Mouse (Mus musculus) neural tube, embryonic 15.5 days (tissue): Measurements from ENCODE around the gene Hapln2. TPM values are rescaled to one million over a fixed set of nuclear protein-coding genes. Genes with fewer than 3 reads are reported as not detected.

Experiments used
- ATAC-seq: fragments of 200-750 bp; cut with Nextera tagmentation; 2 replicates; pipeline ENCODE4 v1.8.0; 2017; ENCODE audit warnings: mild to moderate bottlenecking, moderate TSS enrichment, moderate library complexity; ENCODE audit not compliant: low FRiP score
- H3K27ac ChIP-seq: fragments of 300-500 bp; sonication (generic); replicated peaks from 2 replicates; pipeline ENCODE4 v1.5.1; 2015; ENCODE audit warnings: mild to moderate bottlenecking, inconsistent platforms
- H3K27me3 ChIP-seq: fragments of 300-500 bp; sonication (generic); replicated peaks from 2 replicates; pipeline ENCODE4 v1.6.1; 2015; ENCODE audit warnings: inconsistent platforms
- H3K36me3 ChIP-seq: fragments of 300-500 bp; sonication (generic); 2 replicates; pipeline ENCODE4 v1.6.1; 2015; ENCODE audit warnings: inconsistent platforms
- H3K4me1 ChIP-seq: fragments of 300-500 bp; sonication (generic); 2 replicates; pipeline ENCODE4 v1.6.1; 2015; ENCODE audit warnings: inconsistent platforms
- H3K4me2 ChIP-seq: fragments of 300-500 bp; sonication (generic); 2 replicates; pipeline ENCODE4 v1.6.1; 2015; ENCODE audit warnings: inconsistent platforms, mild to moderate bottlenecking, moderate library complexity
- H3K4me3 ChIP-seq: fragments of 300-500 bp; sonication (generic); replicated peaks from 2 replicates; pipeline ENCODE4 v1.5.1; 2015; ENCODE audit warnings: mild to moderate bottlenecking, inconsistent platforms
- H3K9ac ChIP-seq: fragments of 300-500 bp; sonication (generic); replicated peaks from 2 replicates; pipeline ENCODE4 v1.6.1; 2015; ENCODE audit warnings: mild to moderate bottlenecking, inconsistent platforms
- H3K9me3 ChIP-seq: fragments of 300-500 bp; sonication (generic); replicated peaks from 2 replicates; pipeline ENCODE4 v1.6.1; 2016; ENCODE audit warnings: inconsistent platforms
- WGBS: fragments of 180-500 bp; shearing (Covaris S2); methylation state at CpG from one replicate; pipeline ENCODE4 v1.1.7; 2015; ENCODE audit warnings: mixed read lengths; 5-methylcytosine and 5-hydroxymethylcytosine counted together
- polyA plus RNA-seq: library from polyadenylated mRNA; unstranded; fragments of >200 nt; fragmentation: Nextera tagmentation; extraction: Ambion mirVana; gene quantifications from 2 replicates; pipeline ENCODE4 v1.2.1, GENCODE M21; 2015

Gene Hapln2
- polyA plus RNA-seq, 1 experiment from 2014 or later, result 0.90 TPM

DNA sequence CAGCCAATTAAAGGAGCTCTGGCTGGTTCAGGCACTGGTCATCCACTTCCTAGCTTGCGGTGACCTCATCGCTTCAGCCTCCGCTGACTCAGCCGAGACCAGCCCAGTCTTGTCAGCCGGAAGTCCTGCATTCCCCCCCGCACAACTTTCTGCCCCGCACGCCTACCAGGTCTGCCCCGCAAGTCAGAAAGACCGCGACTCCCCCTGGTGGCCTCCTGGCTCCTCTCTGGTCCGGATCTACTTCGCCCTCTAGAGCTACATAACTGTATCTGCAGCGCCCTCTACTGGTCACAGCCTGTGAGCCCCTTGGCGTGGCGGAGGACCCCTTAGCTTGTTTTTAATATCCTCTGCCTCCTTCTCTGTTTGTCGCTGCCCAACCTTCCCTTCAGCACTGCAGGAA is 40.5 kb downstream of the Hapln2 start:
- H3K9ac ChIP-seq, result peak overlapping the region; percentile 48
- H3K27me3 ChIP-seq, result peaks cover 11% of the 10 kb centered on the region
- ATAC-seq, result peak; percentile 80
- H3K4me1 ChIP-seq, result peaks cover 64% of the 10 kb centered on the region
- H3K4me2 ChIP-seq, result peak overlapping the region; percentile 63
- H3K27ac ChIP-seq, result peak overlapping the region; percentile 67
- no peaks in the 10 kb centered on the region for H3K9me3 ChIP-seq
- H3K4me3 ChIP-seq, result peak overlapping the region; percentile 31
- H3K36me3 ChIP-seq, result no peaks in the 10 kb centered on the region
- under 1% methylated on average over 17 of the region's 17 CpGs for WGBS

- WGBS, result 22% methylated on average over 12 of the region's 12 CpGs
- no peak overlapping the region for H3K9ac ChIP-seq
- H3K27ac ChIP-seq, result peak overlapping the region; percentile 67
- peaks cover 73% of the 10 kb centered on the region for H3K4me1 ChIP-seq
- H3K4me3 ChIP-seq, result no peak overlapping the region
- H3K4me2 ChIP-seq, result peak overlapping the region; percentile 13; the same call in 1 of the 2 replicates
- H3K27me3 ChIP-seq, result peaks cover 3% of the 10 kb centered on the region; the same call in 1 of the 2 replicates
- no peaks in the 10 kb centered on the region for H3K9me3 ChIP-seq
- H3K36me3 ChIP-seq, result no peaks in the 10 kb centered on the region
- ATAC-seq, result no peak
These were observed 41.7 kb downstream of the Hapln2 start for GRCm38 (mm10) chr3:87985505-87986320.

- H3K4me1 ChIP-seq, result peaks cover 82% of the 10 kb centered on the region
- no peaks in the 10 kb centered on the region for H3K9me3 ChIP-seq
- no peaks in the 10 kb centered on the region for H3K36me3 ChIP-seq
- WGBS, result 20% methylated on average over 3 of the region's 3 CpGs
- H3K27ac ChIP-seq, result no peak overlapping the region
- H3K27me3 ChIP-seq, result no peaks in the 10 kb centered on the region; the same call in 1 of the 2 replicates
- H3K9ac ChIP-seq, result 0 out of 2 replicates have a peak overlapping the region, but pooled peaks have one; percentile 5
- ATAC-seq, result no peak
- no peak overlapping the region for H3K4me3 ChIP-seq
- H3K4me2 ChIP-seq, result no peak overlapping the region
These were observed 43.3 kb downstream of the Hapln2 start for GRCm38 (mm10) chr3:87984094-87984493.

DNA sequence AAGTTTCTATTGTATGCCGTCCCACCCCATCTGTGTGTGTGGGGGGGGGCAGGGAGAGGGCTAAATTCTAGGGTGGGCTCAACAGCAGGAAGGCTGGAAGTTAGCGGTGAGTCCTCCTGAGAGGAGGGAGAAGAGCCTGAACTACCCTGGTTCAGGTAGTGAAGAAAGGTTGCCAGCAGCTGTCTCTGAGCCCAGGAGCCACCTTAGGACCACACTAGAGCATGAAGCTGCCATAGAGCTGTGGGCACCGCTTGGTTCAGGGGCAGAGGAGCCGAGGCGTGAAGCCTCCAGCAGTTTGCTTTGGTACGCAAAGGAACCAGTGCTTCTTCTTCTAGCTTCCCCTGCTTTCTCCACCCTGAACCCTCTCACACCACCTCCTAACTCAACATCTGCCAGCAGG is 43.8 kb downstream of the Hapln2 start:
- 61% methylated on average over 6 of the region's 6 CpGs for WGBS
- Histone ChIP-seq H3K9me3 (no peaks in the 10 kb centered on the region), H3K4me2 (peak overlapping the region; percentile 21; the same call in 1 of the 2 replicates), H3K36me3 (no peaks in the 10 kb centered on the region), H3K27ac (0 out of 2 replicates have a peak overlapping the region, but pooled peaks have one; percentile 75), H3K9ac (no peak overlapping the region), H3K4me3 (no peak overlapping the region), H3K4me1 (peaks cover 81% of the 10 kb centered on the region), H3K27me3 (no peaks in the 10 kb centered on the region; the same call in 1 of the 2 replicates)
- ATAC-seq, result no peak

GRCm38 (mm10) chr3:87982836-87983601 is 44.4 kb downstream of the Hapln2 start:
- WGBS, result 10% methylated on average over 13 of the region's 13 CpGs
- no peaks in the 10 kb centered on the region for H3K9me3 ChIP-seq
- peak overlapping the region; percentile 21 for H3K4me2 ChIP-seq
- no peaks in the 10 kb centered on the region for H3K36me3 ChIP-seq
- peak overlapping the region; percentile 75 for H3K27ac ChIP-seq
- no peak overlapping the region for H3K9ac ChIP-seq
- ATAC-seq, result no peak
- no peak overlapping the region for H3K4me3 ChIP-seq
- H3K27me3 ChIP-seq, result no peaks in the 10 kb centered on the region
- peaks cover 75% of the 10 kb centered on the region for H3K4me1 ChIP-seq

DNA sequence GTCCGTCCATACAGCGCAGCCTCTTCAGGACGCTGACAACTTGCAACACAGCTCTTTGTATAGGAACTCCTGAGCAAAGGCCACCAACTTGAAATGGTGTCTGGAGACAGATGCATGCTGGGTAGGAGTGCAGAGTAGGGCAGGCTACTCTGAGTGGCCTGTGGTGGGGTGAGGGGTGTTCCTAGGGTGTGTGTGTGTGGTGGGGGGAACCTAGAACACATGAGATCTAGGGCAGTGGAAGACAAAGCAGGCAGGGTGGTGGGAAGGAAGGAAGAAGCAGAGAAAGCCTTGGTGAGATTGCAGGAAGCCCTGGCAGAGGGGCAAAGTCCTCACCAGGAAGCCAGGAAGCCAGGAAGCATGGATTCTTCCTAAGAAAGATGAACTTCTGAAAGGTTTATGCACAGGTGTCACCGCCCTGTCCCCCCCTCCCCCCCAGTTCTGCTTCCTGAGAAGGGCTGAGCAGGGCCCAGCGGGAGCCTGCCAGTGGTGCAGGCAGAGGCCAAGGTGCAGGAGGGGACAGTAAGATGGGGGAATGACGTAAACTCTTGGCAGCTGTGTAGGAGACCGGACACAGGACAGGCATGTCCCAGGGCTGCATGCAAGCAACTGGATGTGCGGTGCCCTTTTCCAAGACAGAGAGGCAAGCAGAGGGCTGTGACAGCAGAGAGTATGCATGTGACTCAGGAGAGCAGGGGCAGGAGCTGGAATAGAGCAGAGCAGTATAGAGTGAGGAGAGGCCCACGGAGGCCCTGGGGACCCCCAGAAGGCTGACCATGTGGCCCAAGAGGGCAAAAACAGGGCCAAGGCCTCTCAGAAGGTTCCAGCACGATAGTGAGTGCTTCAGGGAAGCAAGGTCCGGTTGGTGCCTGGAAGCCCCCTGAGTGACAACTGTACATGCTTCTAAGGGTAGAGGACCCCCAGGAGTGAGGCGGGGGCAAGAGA is 45.2 kb downstream of the Hapln2 start:
- no peaks in the 10 kb centered on the region for H3K27me3 ChIP-seq
- no peaks in the 10 kb centered on the region for H3K9me3 ChIP-seq
- WGBS, result 35% methylated on average over 12 of the region's 12 CpGs
- no peak for ATAC-seq
- no peak overlapping the region for H3K4me3 ChIP-seq
- no peaks in the 10 kb centered on the region for H3K36me3 ChIP-seq
- peak overlapping the region; percentile 75 for H3K27ac ChIP-seq
- H3K4me1 ChIP-seq, result peaks cover 67% of the 10 kb centered on the region
- no peak overlapping the region for H3K9ac ChIP-seq
- peak overlapping the region; percentile 21 for H3K4me2 ChIP-seq

- no peak for ATAC-seq
- H3K4me1 ChIP-seq, result peaks cover 59% of the 10 kb centered on the region
- H3K36me3 ChIP-seq, result no peaks in the 10 kb centered on the region; the same call in 1 of the 2 replicates
- H3K9ac ChIP-seq, result no peak overlapping the region
- WGBS, result 88% methylated on average over 6 of the region's 6 CpGs
- H3K27ac ChIP-seq, result no peak overlapping the region
- no peak overlapping the region for H3K4me3 ChIP-seq
- H3K4me2 ChIP-seq, result no peak overlapping the region
- H3K27me3 ChIP-seq, result no peaks in the 10 kb centered on the region
- H3K9me3 ChIP-seq, result no peaks in the 10 kb centered on the region
These were observed 46.1 kb downstream of the Hapln2 start for GRCm38 (mm10) chr3:87981214-87981760.

DNA sequence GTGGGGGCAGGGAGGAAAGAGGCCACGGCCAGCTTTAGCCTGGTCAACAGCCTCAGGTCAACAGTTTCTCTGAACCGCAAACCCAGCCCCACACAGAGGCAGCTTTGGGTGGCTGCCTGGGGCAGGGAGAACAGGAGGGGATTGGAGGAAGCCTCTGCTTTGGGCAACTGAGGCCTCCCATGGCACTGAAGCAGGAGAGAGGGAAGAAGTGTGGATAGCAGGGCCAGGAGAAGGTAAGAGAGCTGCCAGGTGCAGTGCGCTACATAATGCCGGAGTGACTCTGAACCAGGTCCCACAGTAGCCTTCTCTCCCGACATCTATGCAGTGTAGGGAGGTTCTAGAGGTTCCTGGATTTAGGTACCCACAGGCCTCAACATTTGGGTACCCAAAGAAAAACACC is 46.7 kb downstream of the Hapln2 start:
- Histone ChIP-seq H3K4me1 (peaks cover 53% of the 10 kb centered on the region), H3K27ac (no peak overlapping the region), H3K4me3 (no peak overlapping the region), H3K4me2 (no peak overlapping the region), H3K36me3 (no peaks in the 10 kb centered on the region; the same call in 1 of the 2 replicates), H3K9ac (no peak overlapping the region), H3K27me3 (no peaks in the 10 kb centered on the region), H3K9me3 (no peaks in the 10 kb centered on the region)
- WGBS, result 62% methylated on average over 5 of the region's 5 CpGs
- no peak for ATAC-seq

DNA sequence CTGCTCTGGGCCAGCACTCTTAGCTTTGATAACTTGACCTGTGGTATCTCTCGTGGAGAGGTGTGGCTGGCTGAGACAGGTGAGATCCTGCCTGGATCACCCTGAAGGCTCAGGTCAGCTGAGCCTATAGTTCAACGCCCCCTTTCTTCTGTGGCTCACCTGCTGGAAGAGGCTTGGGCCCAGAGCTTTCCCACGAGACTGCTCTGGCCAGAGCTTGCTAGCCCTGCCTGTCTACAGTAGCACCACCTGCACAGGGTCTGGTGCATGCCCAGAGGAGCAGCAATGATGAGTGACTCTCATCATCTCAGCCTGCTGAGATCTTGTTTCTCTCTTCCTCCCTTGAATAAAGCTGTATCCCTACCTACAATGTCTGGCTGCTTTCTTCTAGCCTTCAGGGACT is 47.3 kb downstream of the Hapln2 start:
- H3K36me3 ChIP-seq, result no peaks in the 10 kb centered on the region; the same call in 1 of the 2 replicates
- H3K27me3 ChIP-seq, result no peaks in the 10 kb centered on the region
- no peak overlapping the region for H3K4me3 ChIP-seq
- ATAC-seq, result no peak
- 78% methylated on average over 3 of the region's 3 CpGs for WGBS
- H3K9ac ChIP-seq, result no peak overlapping the region
- peaks cover 47% of the 10 kb centered on the region for H3K4me1 ChIP-seq
- H3K27ac ChIP-seq, result no peak overlapping the region
- H3K4me2 ChIP-seq, result no peak overlapping the region
- no peaks in the 10 kb centered on the region for H3K9me3 ChIP-seq

DNA sequence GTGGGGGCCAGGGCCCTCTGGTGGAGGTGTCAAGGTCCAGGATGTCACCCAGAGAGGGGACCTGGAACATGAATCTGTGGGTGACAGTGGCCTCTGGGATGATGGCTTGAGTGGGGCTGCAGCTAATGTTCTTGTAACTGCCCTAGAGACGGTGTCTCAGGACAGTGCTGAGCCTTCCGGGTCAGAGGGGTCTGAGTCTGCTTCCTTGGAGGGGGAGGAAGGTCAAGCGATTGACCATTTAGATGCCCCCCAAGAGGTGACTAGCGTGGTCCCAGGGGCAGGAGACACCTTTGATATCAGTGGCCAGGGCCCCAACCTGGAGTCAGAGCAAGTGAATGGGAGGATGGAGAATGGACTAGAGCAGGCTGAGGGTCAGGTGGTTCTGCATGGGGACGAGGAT is 47.9 kb downstream of the Hapln2 start:
- Histone ChIP-seq H3K27ac (no peak overlapping the region), H3K27me3 (no peaks in the 10 kb centered on the region), H3K4me2 (no peak overlapping the region), H3K4me1 (peaks cover 47% of the 10 kb centered on the region), H3K9me3 (no peaks in the 10 kb centered on the region), H3K4me3 (no peak overlapping the region), H3K36me3 (no peaks in the 10 kb centered on the region; the same call in 1 of the 2 replicates), H3K9ac (no peak overlapping the region)
- WGBS, result 87% methylated on average over 5 of the region's 5 CpGs
- no peak for ATAC-seq
